Mouse (Mus musculus): ENCODE measurements around the gene Zbtb42. TPM values are rescaled to one million over a fixed set of nuclear protein-coding genes. Genes with fewer than 3 reads are reported as not detected.
A peak's percentile ranks its signal among the peaks of the same experiment; 100 is the strongest.

The Zbtb42 gene
- total and polyA plus RNA-seq, 2 experiments from 2014 or later = 1.2 to 1.5 TPM

- Histone ChIP-seq H3K36me3 (ENCODE audit: insufficient read depth, low read length) (peaks cover 39% of the 10 kb centered on the region), H3K27ac (ENCODE audit: low read depth, low read length) (no peak overlapping the region), H3K4me1 (ENCODE audit: insufficient read depth, low read length) (peaks cover 20% of the 10 kb centered on the region), H3K4me2 (ENCODE audit: low read depth, low read length, poor library complexity, severe bottlenecking) (no peak overlapping the region), H3K9ac (replicated peaks; ENCODE audit: low read length, poor library complexity, severe bottlenecking) (no peak overlapping the region), H3K4me3 (ENCODE audit: low read depth, low read length) (no peak overlapping the region), H3K27me3 (ENCODE audit: insufficient read depth, low read length) (no peaks in the 10 kb centered on the region), H3K9me3 (ENCODE audit: low read length) (no peaks in the 10 kb centered on the region)
- 46% methylated on average over 8 of the region's 9 CpGs for WGBS
- TF ChIP-seq CTCF (IDR thresholded peaks at IDR 0.05) = no peak
- DNase-seq (ENCODE audit: low spot score) (no peak), ATAC-seq (ENCODE audit: low FRiP score) (no peak)
Measured at GRCm38 (mm10) chr12:112670718-112671393, 7.8 kb upstream of the Zbtb42 start.

DNA sequence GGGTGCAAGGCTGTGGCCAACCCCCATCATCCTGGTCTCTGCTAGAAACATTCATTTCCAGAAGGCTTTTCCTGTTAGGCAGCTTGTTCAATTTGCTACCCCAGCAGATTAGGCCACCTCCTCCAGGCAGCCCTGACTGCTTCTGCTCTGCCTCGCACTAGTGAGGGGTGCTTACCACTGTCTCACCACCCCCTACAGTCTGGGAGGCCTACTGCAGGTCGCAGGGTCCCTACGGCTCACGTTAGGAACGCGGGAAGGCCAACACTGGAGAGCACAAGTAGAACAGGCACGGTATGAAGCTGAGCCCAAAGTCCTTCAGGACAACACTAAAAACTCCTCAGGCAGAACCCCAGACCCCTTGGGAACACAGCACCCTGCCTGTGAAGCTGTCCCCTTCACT lies 6.7 kb upstream of the Zbtb42 start:
- Histone ChIP-seq H3K4me1 (ENCODE audit: insufficient read depth, low read length) (peaks cover 16% of the 10 kb centered on the region), H3K4me2 (ENCODE audit: low read depth, low read length, poor library complexity, severe bottlenecking) (peak overlapping the region; percentile 92), H3K9me3 (ENCODE audit: low read length) (no peaks in the 10 kb centered on the region), H3K27ac (ENCODE audit: low read depth, low read length) (no peak overlapping the region), H3K36me3 (ENCODE audit: insufficient read depth, low read length) (peaks cover 39% of the 10 kb centered on the region), H3K4me3 (ENCODE audit: low read depth, low read length) (no peak overlapping the region), H3K27me3 (ENCODE audit: insufficient read depth, low read length) (no peaks in the 10 kb centered on the region), H3K9ac (replicated peaks; ENCODE audit: low read length, poor library complexity, severe bottlenecking) (no peak overlapping the region)
- DNase-seq (ENCODE audit: low spot score) = no peak
- no peak for ATAC-seq (ENCODE audit: low FRiP score)
- TF ChIP-seq CTCF (IDR thresholded peaks at IDR 0.05) = peak; percentile 39
- WGBS = 82% methylated on average over 7 of the region's 7 CpGs

DNA sequence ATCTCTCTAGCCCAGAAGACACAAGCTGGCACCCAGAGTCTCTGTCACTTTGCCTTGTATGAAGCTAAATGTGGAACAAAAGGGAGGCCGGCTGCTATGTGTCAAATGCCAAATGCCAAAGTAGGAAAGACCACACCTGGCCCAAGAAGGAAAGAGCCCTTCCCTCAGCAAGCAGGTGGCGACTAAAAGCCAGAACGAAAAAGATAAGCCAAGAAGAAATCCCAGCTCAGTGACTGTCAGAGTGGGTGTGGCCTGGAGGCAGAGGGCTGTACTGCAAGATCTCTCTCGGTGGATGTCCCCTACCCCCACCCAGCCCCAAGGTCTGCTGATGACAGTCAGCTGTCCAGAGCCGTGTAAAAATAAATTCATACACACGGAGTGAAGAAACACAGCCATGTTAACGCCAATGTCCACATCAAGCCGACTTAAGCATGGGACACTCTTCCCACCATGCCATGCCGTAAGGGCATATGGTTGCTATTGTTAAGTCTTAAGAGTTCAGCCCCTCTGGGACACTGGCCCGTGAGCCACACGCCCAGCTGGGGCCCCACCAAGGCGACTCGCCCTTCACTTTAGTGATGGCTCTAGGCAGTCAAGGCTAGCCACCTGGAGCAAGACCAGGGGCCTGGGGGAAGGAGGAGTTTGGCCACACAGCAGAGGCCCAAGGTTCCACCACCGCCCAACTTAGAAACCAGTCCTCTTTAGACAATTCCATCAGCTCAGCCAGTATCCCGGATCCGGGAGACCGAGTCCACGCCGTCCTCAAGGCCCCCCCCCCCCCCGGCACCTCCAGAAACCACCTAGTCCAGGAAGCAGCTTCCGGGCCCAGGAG lies 5.7 kb upstream of the Zbtb42 start:
- Histone ChIP-seq H3K4me1 (ENCODE audit: insufficient read depth, low read length) (peaks cover 16% of the 10 kb centered on the region), H3K4me2 (ENCODE audit: low read depth, low read length, poor library complexity, severe bottlenecking) (peak overlapping the region; percentile 92), H3K27me3 (ENCODE audit: insufficient read depth, low read length) (no peaks in the 10 kb centered on the region), H3K9ac (replicated peaks; ENCODE audit: low read length, poor library complexity, severe bottlenecking) (peak overlapping the region; percentile 73), H3K4me3 (ENCODE audit: low read depth, low read length) (peak overlapping the region; percentile 57), H3K36me3 (ENCODE audit: insufficient read depth, low read length) (peaks cover 32% of the 10 kb centered on the region), H3K27ac (ENCODE audit: low read depth, low read length) (peak overlapping the region; percentile 75), H3K9me3 (ENCODE audit: low read length) (no peaks in the 10 kb centered on the region)
- TF ChIP-seq CTCF (IDR thresholded peaks at IDR 0.05) = peak; percentile 41; the same call in 1 of the 2 replicates
- DNase-seq (ENCODE audit: low spot score) (peak; percentile 61), ATAC-seq (ENCODE audit: low FRiP score) (peak; percentile 41; the same call in 1 of the 2 replicates)
- 3% methylated on average over 20 of the region's 21 CpGs for WGBS

GRCm38 (mm10) chr12:112673576-112674091 lies 5.0 kb upstream of the Zbtb42 start:
- ATAC-seq (ENCODE audit: low FRiP score) (peak; percentile 9), DNase-seq (ENCODE audit: low spot score) (peak; percentile 53)
- Histone ChIP-seq H3K4me3 (ENCODE audit: low read depth, low read length) (peak overlapping the region; percentile 57), H3K27ac (ENCODE audit: low read depth, low read length) (peak overlapping the region; percentile 75), H3K9ac (replicated peaks; ENCODE audit: low read length, poor library complexity, severe bottlenecking) (peak overlapping the region; percentile 73), H3K27me3 (ENCODE audit: insufficient read depth, low read length) (0 out of 2 replicates have a peak, but pooled peaks cover 3% of the 10 kb centered on the region), H3K36me3 (ENCODE audit: insufficient read depth, low read length) (peaks cover 25% of the 10 kb centered on the region), H3K9me3 (ENCODE audit: low read length) (no peaks in the 10 kb centered on the region), H3K4me2 (ENCODE audit: low read depth, low read length, poor library complexity, severe bottlenecking) (peak overlapping the region; percentile 92), H3K4me1 (ENCODE audit: insufficient read depth, low read length) (peaks cover 16% of the 10 kb centered on the region)
- WGBS = 1% methylated on average over 28 of the region's 68 CpGs
- no peak for TF ChIP-seq CTCF (IDR thresholded peaks at IDR 0.05)

- H3K36me3 ChIP-seq (ENCODE audit: insufficient read depth, low read length) = peaks cover 19% of the 10 kb centered on the region
- peak within 1 kb of the TSS; percentile 75 for H3K27ac ChIP-seq (ENCODE audit: low read depth, low read length)
- WGBS = under 1% methylated on average over 35 of the region's 70 CpGs
- peak within 1 kb of the TSS; percentile 57 for H3K4me3 ChIP-seq (ENCODE audit: low read depth, low read length)
- DNase-seq (ENCODE audit: low spot score) (peak; percentile 33), ATAC-seq (ENCODE audit: low FRiP score) (no peak)
- H3K27me3 ChIP-seq (ENCODE audit: insufficient read depth, low read length) = peaks cover 8% of the 10 kb centered on the region; the same call in 1 of the 2 replicates
- peaks cover 16% of the 10 kb centered on the region for H3K4me1 ChIP-seq (ENCODE audit: insufficient read depth, low read length)
- H3K9ac ChIP-seq (replicated peaks; ENCODE audit: low read length, poor library complexity, severe bottlenecking) = peak within 1 kb of the TSS; percentile 73
- no peak for TF ChIP-seq CTCF (IDR thresholded peaks at IDR 0.05)
- H3K9me3 ChIP-seq (ENCODE audit: low read length) = no peaks in the 10 kb centered on the region
- peak within 1 kb of the TSS; percentile 92 for H3K4me2 ChIP-seq (ENCODE audit: low read depth, low read length, poor library complexity, severe bottlenecking)
Measured at GRCm38 (mm10) chr12:112674132-112675011, 4.3 kb upstream of the Zbtb42 start, which contains the start of gene Akt1. TSS of gene Akt1 (minus strand) at chr12:112674884.

Data from midbrain, postnatal 0 days (tissue).